Mouse (Mus musculus) forebrain, embryonic 15.5 days (tissue): Measurements from ENCODE around the gene Pnkd. TPM values are rescaled to one million over a fixed set of nuclear protein-coding genes. Genes with fewer than 3 reads are reported as not detected.

Experiments
- ATAC-seq: fragments of 200-750 bp; cut with Nextera tagmentation; replicated peaks from 2 replicates; pipeline ENCODE4 v1.8.0; 2017; ENCODE audit warnings: mild to moderate bottlenecking, moderate TSS enrichment, moderate library complexity
- H3K27ac ChIP-seq: fragments of 300-500 bp; sonication (generic); replicated peaks from 2 replicates; pipeline ENCODE4 v1.5.1; 2015; ENCODE audit warnings: mild to moderate bottlenecking, inconsistent platforms
- H3K27me3 ChIP-seq: fragments of 300-500 bp; sonication (generic); 2 replicates; pipeline ENCODE4 v1.6.1; 2015; ENCODE audit warnings: inconsistent platforms
- H3K36me3 ChIP-seq: fragments of 300-500 bp; sonication (generic); 2 replicates; pipeline ENCODE4 v1.6.1; 2015; ENCODE audit warnings: mild to moderate bottlenecking, inconsistent platforms
- H3K4me1 ChIP-seq: fragments of 300-500 bp; sonication (generic); 2 replicates; pipeline ENCODE4 v1.6.1; 2015; ENCODE audit warnings: inconsistent platforms
- H3K4me2 ChIP-seq: fragments of 300-500 bp; sonication (generic); replicated peaks from 2 replicates; pipeline ENCODE4 v1.6.1; 2015; ENCODE audit warnings: mild to moderate bottlenecking, inconsistent platforms
- H3K4me3 ChIP-seq: fragments of 300-500 bp; sonication (generic); 2 replicates; pipeline ENCODE4 v1.5.1; 2015; ENCODE audit warnings: mild to moderate bottlenecking, inconsistent platforms
- H3K9ac ChIP-seq: fragments of 300-500 bp; sonication (generic); replicated peaks from 2 replicates; pipeline ENCODE4 v1.6.1; 2015; ENCODE audit warnings: mild to moderate bottlenecking, inconsistent platforms
- H3K9me3 ChIP-seq: fragments of 300-500 bp; sonication (generic); 2 replicates; pipeline ENCODE4 v1.6.1; 2016; ENCODE audit warnings: inconsistent platforms
- WGBS: fragments of 180-500 bp; shearing (Covaris S2); methylation state at CpG from one replicate; pipeline ENCODE4 v1.1.7; 2015; ENCODE audit warnings: mixed read lengths; 5-methylcytosine and 5-hydroxymethylcytosine counted together
- polyA plus RNA-seq: library from polyadenylated mRNA; unstranded; fragments of >200 nt; fragmentation: Nextera tagmentation; extraction: Ambion mirVana; gene quantifications from 2 replicates; pipeline ENCODE4 v1.2.1, GENCODE M21; 2015

Gene Pnkd
- polyA plus RNA-seq, 1 experiment from 2014 or later: 99.2 TPM

GRCm38 (mm10) chr1:74250096-74250495 lies 34.6 kb upstream of the Pnkd start:
- no peak overlapping the region for H3K4me3 ChIP-seq
- no peaks in the 10 kb centered on the region for H3K9me3 ChIP-seq
- no peak overlapping the region for H3K4me2 ChIP-seq
- H3K4me1 ChIP-seq: no peaks in the 10 kb centered on the region
- H3K27ac ChIP-seq: no peak overlapping the region
- peaks cover 62% of the 10 kb centered on the region for H3K36me3 ChIP-seq
- H3K27me3 ChIP-seq: no peaks in the 10 kb centered on the region
- no peak for ATAC-seq
- 93% methylated on average over 4 of the region's 4 CpGs for WGBS
- no peak overlapping the region for H3K9ac ChIP-seq

- Histone ChIP-seq H3K9ac (no peak overlapping the region), H3K4me3 (no peak overlapping the region), H3K36me3 (peaks cover 74% of the 10 kb centered on the region), H3K27me3 (no peaks in the 10 kb centered on the region), H3K4me1 (no peaks in the 10 kb centered on the region), H3K27ac (no peak overlapping the region), H3K9me3 (no peaks in the 10 kb centered on the region), H3K4me2 (no peak overlapping the region)
- 97% methylated on average over 8 of the region's 8 CpGs for WGBS
- ATAC-seq: no peak
These were observed 28.9 kb upstream of the Pnkd start for GRCm38 (mm10) chr1:74255704-74256345.

DNA sequence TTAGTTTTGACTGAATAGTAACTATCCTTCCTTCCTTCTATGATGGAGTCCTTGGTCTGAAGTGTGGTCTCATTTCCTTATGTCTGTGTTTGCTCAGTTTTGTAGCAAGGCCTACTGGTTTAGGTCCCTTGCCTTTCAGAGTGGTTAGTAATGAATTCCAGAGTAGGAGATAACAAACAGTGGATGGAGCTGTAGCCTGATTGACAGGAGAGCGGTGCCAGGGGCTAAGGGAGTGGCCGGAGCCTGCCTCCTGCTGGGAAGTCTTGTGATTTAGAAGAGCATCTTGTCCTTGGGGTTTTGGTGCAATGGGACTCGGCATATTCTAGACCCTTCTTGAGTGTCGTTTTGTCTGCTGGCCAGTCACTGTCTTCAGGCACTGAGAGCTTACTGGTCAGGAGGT lies 27.9 kb upstream of the Pnkd start:
- Histone ChIP-seq H3K4me2 (no peak overlapping the region), H3K4me3 (no peak overlapping the region), H3K27ac (no peak overlapping the region), H3K27me3 (no peaks in the 10 kb centered on the region), H3K9me3 (no peaks in the 10 kb centered on the region), H3K36me3 (peaks cover 70% of the 10 kb centered on the region), H3K4me1 (no peaks in the 10 kb centered on the region), H3K9ac (no peak overlapping the region)
- WGBS: 81% methylated on average over 4 of the region's 4 CpGs
- ATAC-seq: no peak

GRCm38 (mm10) chr1:74262510-74262909 lies 22.2 kb upstream of the Pnkd start:
- H3K27ac ChIP-seq: no peak overlapping the region
- no peak overlapping the region for H3K4me2 ChIP-seq
- ATAC-seq: no peak
- H3K9ac ChIP-seq: no peak overlapping the region
- no peaks in the 10 kb centered on the region for H3K27me3 ChIP-seq
- H3K9me3 ChIP-seq: no peaks in the 10 kb centered on the region
- 93% methylated on average over 6 of the region's 6 CpGs for WGBS
- H3K4me1 ChIP-seq: no peaks in the 10 kb centered on the region
- no peak overlapping the region for H3K4me3 ChIP-seq
- peaks cover 77% of the 10 kb centered on the region for H3K36me3 ChIP-seq

GRCm38 (mm10) chr1:74268750-74269149 lies 16.0 kb upstream of the Pnkd start:
- H3K36me3 ChIP-seq: peaks cover 51% of the 10 kb centered on the region
- 89% methylated on average over 8 of the region's 8 CpGs for WGBS
- no peak for ATAC-seq
- H3K4me2 ChIP-seq: no peak overlapping the region
- no peaks in the 10 kb centered on the region for H3K4me1 ChIP-seq
- no peaks in the 10 kb centered on the region for H3K27me3 ChIP-seq
- no peak overlapping the region for H3K9ac ChIP-seq
- no peak overlapping the region for H3K4me3 ChIP-seq
- H3K9me3 ChIP-seq: no peaks in the 10 kb centered on the region
- H3K27ac ChIP-seq: no peak overlapping the region

GRCm38 (mm10) chr1:74271659-74272058 lies 13.1 kb upstream of the Pnkd start:
- no peak overlapping the region for H3K4me2 ChIP-seq
- 75% methylated on average over 4 of the region's 4 CpGs for WGBS
- H3K27me3 ChIP-seq: no peaks in the 10 kb centered on the region
- no peaks in the 10 kb centered on the region for H3K9me3 ChIP-seq
- H3K9ac ChIP-seq: no peak overlapping the region
- peaks cover 23% of the 10 kb centered on the region for H3K36me3 ChIP-seq
- no peak for ATAC-seq
- H3K27ac ChIP-seq: no peak overlapping the region
- H3K4me1 ChIP-seq: no peaks in the 10 kb centered on the region
- H3K4me3 ChIP-seq: no peak overlapping the region

GRCm38 (mm10) chr1:74275015-74275414 lies 9.7 kb upstream of the Pnkd start:
- H3K9me3 ChIP-seq: no peaks in the 10 kb centered on the region
- ATAC-seq: no peak
- WGBS: 61% methylated on average over 9 of the region's 9 CpGs
- H3K27me3 ChIP-seq: no peaks in the 10 kb centered on the region
- no peak overlapping the region for H3K9ac ChIP-seq
- peaks cover 9% of the 10 kb centered on the region for H3K36me3 ChIP-seq
- H3K4me2 ChIP-seq: no peak overlapping the region
- no peak overlapping the region for H3K27ac ChIP-seq
- H3K4me1 ChIP-seq: no peaks in the 10 kb centered on the region
- H3K4me3 ChIP-seq: no peak overlapping the region

GRCm38 (mm10) chr1:74277041-74277440 lies 7.7 kb upstream of the Pnkd start:
- Histone ChIP-seq H3K4me2 (no peak overlapping the region), H3K27me3 (no peaks in the 10 kb centered on the region), H3K9me3 (no peaks in the 10 kb centered on the region), H3K4me1 (no peaks in the 10 kb centered on the region), H3K36me3 (peaks cover 27% of the 10 kb centered on the region), H3K9ac (no peak overlapping the region), H3K4me3 (no peak overlapping the region), H3K27ac (no peak overlapping the region)
- 73% methylated on average over 6 of the region's 6 CpGs for WGBS
- no peak for ATAC-seq

- H3K4me1 ChIP-seq: peaks cover 5% of the 10 kb centered on the region; the same call in 1 of the 2 replicates
- no peak overlapping the region for H3K9ac ChIP-seq
- H3K36me3 ChIP-seq: peaks cover 35% of the 10 kb centered on the region
- H3K9me3 ChIP-seq: no peaks in the 10 kb centered on the region
- H3K27me3 ChIP-seq: no peaks in the 10 kb centered on the region
- H3K4me2 ChIP-seq: no peak overlapping the region
- ATAC-seq: no peak
- H3K4me3 ChIP-seq: no peak overlapping the region
- WGBS: 73% methylated on average over 8 of the region's 8 CpGs
- H3K27ac ChIP-seq: no peak overlapping the region
These were observed 6.7 kb upstream of the Pnkd start for GRCm38 (mm10) chr1:74277883-74278537.

DNA sequence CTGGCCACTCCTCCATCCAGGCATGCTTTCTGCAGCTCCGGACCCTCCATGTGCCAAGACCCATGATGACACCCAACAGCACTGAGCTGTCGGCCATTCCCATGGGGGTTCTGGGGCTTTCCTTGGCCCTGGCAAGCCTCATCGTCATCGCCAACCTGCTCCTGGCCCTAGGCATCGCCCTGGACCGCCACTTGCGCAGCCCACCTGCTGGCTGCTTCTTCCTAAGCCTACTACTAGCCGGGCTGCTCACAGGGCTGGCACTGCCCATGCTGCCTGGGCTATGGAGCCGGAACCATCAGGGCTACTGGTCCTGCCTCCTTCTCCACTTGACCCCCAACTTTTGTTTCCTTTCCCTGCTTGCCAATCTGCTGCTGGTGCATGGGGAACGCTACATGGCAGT lies 6.2 kb upstream of the Pnkd start, which contains the start of gene Gpbar1:
TSS of gene Gpbar1 (plus strand) at position 13 of the 400 bp plus-strand sequence.
- Histone ChIP-seq H3K27me3 (no peaks in the 10 kb centered on the region), H3K4me3 (no peak within 1 kb of the TSS), H3K36me3 (peaks cover 35% of the 10 kb centered on the region), H3K27ac (no peak within 1 kb of the TSS), H3K9ac (no peak within 1 kb of the TSS), H3K9me3 (no peaks in the 10 kb centered on the region), H3K4me2 (no peak within 1 kb of the TSS), H3K4me1 (peaks cover 9% of the 10 kb centered on the region)
- no peak for ATAC-seq
- 91% methylated on average over 10 of the region's 10 CpGs for WGBS

GRCm38 (mm10) chr1:74278988-74279387 lies 5.7 kb upstream of the Pnkd start:
- ATAC-seq: no peak
- H3K4me3 ChIP-seq: no peak overlapping the region
- H3K27ac ChIP-seq: no peak overlapping the region
- no peak overlapping the region for H3K4me2 ChIP-seq
- peaks cover 35% of the 10 kb centered on the region for H3K36me3 ChIP-seq
- no peak overlapping the region for H3K9ac ChIP-seq
- peaks cover 13% of the 10 kb centered on the region for H3K4me1 ChIP-seq
- H3K27me3 ChIP-seq: no peaks in the 10 kb centered on the region
- no peaks in the 10 kb centered on the region for H3K9me3 ChIP-seq
- WGBS: 91% methylated on average over 11 of the region's 11 CpGs

DNA sequence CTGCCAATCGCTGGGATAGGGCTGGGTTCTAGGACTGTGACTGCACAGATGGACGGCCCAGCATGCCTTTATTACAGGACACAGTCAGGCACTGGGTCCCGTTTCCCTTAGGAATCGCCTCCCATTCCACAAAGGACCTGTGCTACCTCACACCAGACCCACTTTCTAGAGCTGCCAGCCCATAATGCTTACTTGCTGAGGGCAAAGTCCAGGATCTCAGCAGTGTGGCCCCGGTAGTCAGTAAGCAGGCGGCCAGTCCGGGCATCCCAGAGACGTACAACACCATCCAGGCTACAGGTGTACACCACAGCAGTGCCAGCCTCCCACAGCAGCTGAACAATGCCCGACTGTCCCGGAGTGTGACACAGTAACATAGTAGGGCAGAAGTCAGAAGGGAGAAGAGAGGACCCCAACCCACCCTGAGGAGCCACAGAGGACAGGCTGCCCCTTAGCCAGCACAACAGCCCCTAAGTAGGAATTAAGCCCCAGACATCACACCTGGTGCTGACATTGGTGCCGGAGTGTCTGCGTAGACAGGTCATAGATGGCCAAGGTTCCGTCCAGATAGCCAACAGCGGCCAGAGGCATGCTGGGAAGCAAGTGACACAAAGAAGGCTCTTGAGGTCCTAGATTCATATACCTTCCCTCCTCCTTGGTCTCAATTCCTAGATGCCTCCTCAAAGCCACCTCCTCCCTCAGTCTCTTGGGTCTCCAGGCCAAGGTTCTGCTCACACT lies 4.0 kb upstream of the Pnkd start:
- Histone ChIP-seq H3K4me1 (peaks cover 18% of the 10 kb centered on the region), H3K4me3 (no peak overlapping the region), H3K36me3 (peaks cover 35% of the 10 kb centered on the region), H3K27me3 (no peaks in the 10 kb centered on the region), H3K9ac (no peak overlapping the region), H3K4me2 (no peak overlapping the region), H3K27ac (no peak overlapping the region), H3K9me3 (no peaks in the 10 kb centered on the region)
- no peak for ATAC-seq
- WGBS: 94% methylated on average over 14 of the region's 14 CpGs
